Mouse (Mus musculus) liver, embryonic 14.5 days (tissue): Measurements from ENCODE around the gene Mink1.

Source experiments
- CTCF ChIP-seq: IDR thresholded peaks from 2 replicates; pipeline ENCODE4 v1.5.1; 2016; ENCODE audit warnings: antibody characterized with exemption, low read depth, control low read depth
- EP300 ChIP-seq: IDR thresholded peaks from 2 replicates; pipeline ENCODE4 v1.6.1; 2016; ENCODE audit warnings: antibody characterized with exemption, low read depth

GRCm38 (mm10) chr11:70658521-70658920 lies 95.8 kb downstream of the Mink1 start:
- TF ChIP-seq CTCF (no peak), EP300 (no peak)
